Mouse (Mus musculus) liver, embryonic 13.5 days (tissue): Measurements from ENCODE around the gene AL732309.1. TPM values are rescaled to one million over a fixed set of nuclear protein-coding genes. Genes with fewer than 3 reads are reported as not detected.

ENCODE experiments used
- ATAC-seq: fragments of 200-750 bp; cut with Nextera tagmentation; 2 replicates; pipeline ENCODE4 v1.8.0; 2017; ENCODE audit warnings: low read depth, mild to moderate bottlenecking, moderate number of reproducible peaks, moderate library complexity
- DNase-seq: peaks from one replicate; pipeline ENCODE4 v3.0.0; 2022
- H3K27ac ChIP-seq: fragments of 300-500 bp; sonication (generic); 2 replicates; pipeline ENCODE4 v1.5.1; 2015; ENCODE audit warnings: moderate library complexity, mild to moderate bottlenecking, inconsistent platforms
- H3K27me3 ChIP-seq: fragments of 300-500 bp; sonication (generic); 2 replicates; pipeline ENCODE4 v1.6.1; 2015; ENCODE audit warnings: mild to moderate bottlenecking, inconsistent platforms
- H3K36me3 ChIP-seq: fragments of 300-500 bp; sonication (generic); 2 replicates; pipeline ENCODE4 v1.6.1; 2015; ENCODE audit warnings: mild to moderate bottlenecking, inconsistent platforms
- H3K4me1 ChIP-seq: fragments of 300-500 bp; sonication (generic); replicated peaks from 2 replicates; pipeline ENCODE4 v1.6.1; 2015; ENCODE audit warnings: inconsistent platforms
- H3K4me2 ChIP-seq: fragments of 300-500 bp; sonication (generic); 2 replicates; pipeline ENCODE4 v1.6.1; 2015; ENCODE audit warnings: inconsistent platforms, mild to moderate bottlenecking, moderate library complexity
- H3K4me3 ChIP-seq: fragments of 300-500 bp; sonication (generic); replicated peaks from 2 replicates; pipeline ENCODE4 v1.5.1; 2015; ENCODE audit warnings: mild to moderate bottlenecking, inconsistent platforms
- H3K9ac ChIP-seq: fragments of 300-500 bp; sonication (generic); 2 replicates; pipeline ENCODE4 v1.6.1; 2015; ENCODE audit warnings: mild to moderate bottlenecking, inconsistent platforms
- H3K9me3 ChIP-seq: fragments of 300-500 bp; sonication (generic); replicated peaks from 2 replicates; pipeline ENCODE4 v1.6.1; 2016; ENCODE audit warnings: inconsistent platforms
- WGBS: fragments of 180-500 bp; shearing (Covaris S2); methylation state at CpG from one replicate; pipeline ENCODE4 v1.1.7; 2015; ENCODE audit not compliant: insufficient replicate concordance; 5-methylcytosine and 5-hydroxymethylcytosine counted together
- polyA plus RNA-seq: library from polyadenylated mRNA; unstranded; fragments of >200 nt; fragmentation: Nextera tagmentation; extraction: Ambion mirVana; gene quantifications from 2 replicates; pipeline ENCODE4 v1.2.1, GENCODE M21; 2015

Gene AL732309.1
- polyA plus RNA-seq, 1 experiment from 2014 or later = 2.1 TPM

DNA sequence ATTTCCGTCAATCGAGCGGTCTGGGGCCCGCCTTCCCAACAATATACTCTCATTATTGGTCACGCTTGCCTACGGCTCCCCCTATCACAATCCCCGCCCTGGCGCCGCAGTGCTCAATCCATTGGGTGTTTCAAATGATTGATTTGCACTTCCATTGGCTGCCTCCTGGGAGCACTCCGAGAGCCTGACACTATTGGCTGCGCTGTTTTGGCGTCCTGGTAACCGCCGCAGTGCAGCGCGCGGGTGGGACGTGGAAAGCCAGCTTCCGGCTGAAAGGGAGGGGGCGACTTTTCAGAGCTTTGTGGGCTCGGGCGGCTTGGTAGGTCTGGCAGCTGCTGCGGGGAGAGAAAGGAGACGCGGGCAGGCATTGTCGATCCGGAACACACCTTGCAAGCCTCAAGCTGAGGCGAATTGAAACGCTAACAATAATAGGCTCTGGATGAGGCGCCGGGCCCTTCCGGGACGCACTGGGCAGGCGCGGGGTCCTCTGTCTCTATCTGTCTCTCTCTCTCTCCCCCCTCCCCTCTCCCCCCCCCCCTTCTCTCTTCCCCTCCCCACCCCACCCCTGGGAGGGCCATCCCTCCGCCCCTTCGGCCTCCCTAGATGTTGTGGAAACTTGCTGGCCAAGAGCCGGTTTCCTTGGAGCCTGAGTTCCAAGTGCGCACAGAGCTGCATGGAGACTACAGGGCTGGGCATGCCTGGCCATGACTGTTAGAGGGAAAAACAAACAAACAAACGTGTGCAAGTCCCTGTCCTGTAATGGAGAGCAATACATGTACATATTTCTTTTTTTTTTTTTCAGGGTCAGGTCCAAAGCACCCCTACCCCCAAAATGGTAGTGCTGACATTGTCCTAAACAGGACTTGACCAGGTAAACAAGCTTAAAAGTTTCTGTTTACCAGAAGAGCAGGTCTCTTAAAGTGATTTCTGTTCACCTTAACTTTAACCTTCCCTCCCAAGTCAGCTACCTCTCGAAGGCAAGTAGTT lies 21.6 kb downstream of the AL732309.1 start:
- Histone ChIP-seq H3K4me3 (peak overlapping the region; percentile 92), H3K27ac (peak overlapping the region; percentile 100), H3K36me3 (peaks cover 27% of the 10 kb centered on the region), H3K27me3 (no peaks in the 10 kb centered on the region), H3K4me2 (peak overlapping the region; percentile 72), H3K9ac (peak overlapping the region; percentile 86), H3K4me1 (peaks cover 47% of the 10 kb centered on the region), H3K9me3 (no peaks in the 10 kb centered on the region)
- ATAC-seq = peak; percentile 88
- DNase-seq = peak; percentile 99
- WGBS = 2% methylated on average over 40 of the region's 41 CpGs

DNA sequence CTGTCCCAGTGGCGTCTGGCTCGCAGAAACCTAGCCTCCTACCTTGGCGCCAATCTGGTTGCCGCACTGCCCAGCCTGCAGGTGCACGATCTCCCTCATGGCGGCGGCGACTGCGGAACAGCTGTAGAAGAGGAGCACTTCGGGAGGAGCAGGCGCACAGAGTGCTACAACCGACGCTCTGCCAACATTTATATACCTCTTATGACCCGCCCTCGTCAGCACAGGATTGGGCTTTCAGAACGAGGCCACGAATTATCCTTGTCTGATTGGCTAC lies 22.2 kb downstream of the AL732309.1 start, which contains the start of gene Tubb4b:
Gene Tubb4b (minus strand): TSS at position 211 of the 274 bp plus-strand sequence.
- no peak for ATAC-seq
- H3K4me2 ChIP-seq = peak within 1 kb of the TSS; percentile 95
- no peak for DNase-seq
- peak within 1 kb of the TSS; percentile 92 for H3K4me3 ChIP-seq
- H3K4me1 ChIP-seq = peaks cover 47% of the 10 kb centered on the region
- peak within 1 kb of the TSS; percentile 99 for H3K9ac ChIP-seq
- H3K9me3 ChIP-seq = no peaks in the 10 kb centered on the region
- WGBS = under 1% methylated on average over 17 of the region's 17 CpGs
- H3K27ac ChIP-seq = peak within 1 kb of the TSS; percentile 100
- peaks cover 27% of the 10 kb centered on the region for H3K36me3 ChIP-seq
- no peaks in the 10 kb centered on the region for H3K27me3 ChIP-seq

DNA sequence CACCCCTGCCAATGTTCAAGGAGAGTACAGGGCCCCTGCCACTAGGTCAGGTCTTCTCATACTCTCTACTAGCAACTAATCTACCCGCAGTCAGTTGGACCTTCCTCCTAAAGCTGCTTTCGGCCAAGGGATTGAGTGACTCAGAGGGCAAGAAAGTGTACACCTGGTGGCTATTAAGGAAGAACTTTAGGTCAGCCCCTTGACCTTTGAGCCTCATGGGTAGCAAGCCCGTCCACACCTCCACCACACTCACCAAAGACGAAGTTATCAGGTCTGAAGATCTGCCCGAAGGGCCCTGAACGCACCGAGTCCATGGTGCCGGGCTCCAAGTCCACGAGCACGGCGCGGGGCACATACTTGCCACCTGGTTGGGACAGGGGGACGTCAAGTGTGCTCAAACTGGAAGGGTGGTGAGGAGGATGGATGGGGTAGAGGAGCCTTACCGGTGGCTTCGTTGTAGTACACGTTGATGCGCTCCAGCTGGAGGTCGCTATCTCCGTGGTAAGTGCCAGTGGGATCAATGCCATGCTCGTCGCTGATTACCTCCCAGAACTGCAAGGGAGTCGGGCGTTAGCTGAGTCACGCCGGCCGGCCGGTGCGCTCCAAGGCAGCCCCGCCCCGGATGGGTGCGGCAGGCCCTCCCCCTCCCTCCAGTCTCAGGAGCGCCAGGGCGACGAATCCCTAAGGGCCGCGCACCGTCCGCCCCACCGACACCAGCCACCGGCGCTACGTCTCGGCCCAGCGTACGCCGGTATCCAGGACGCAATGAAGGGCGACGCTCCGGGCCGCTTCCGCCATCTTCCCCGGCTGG lies 22.8 kb downstream of the AL732309.1 start:
- H3K27ac ChIP-seq = peak overlapping the region; percentile 100
- peak; percentile 76 for ATAC-seq
- 1% methylated on average over 45 of the region's 53 CpGs for WGBS
- H3K36me3 ChIP-seq = peaks cover 27% of the 10 kb centered on the region
- H3K9ac ChIP-seq = peak overlapping the region; percentile 99
- peak; percentile 92 for DNase-seq
- H3K27me3 ChIP-seq = no peaks in the 10 kb centered on the region
- H3K4me2 ChIP-seq = peak overlapping the region; percentile 95
- H3K9me3 ChIP-seq = no peaks in the 10 kb centered on the region
- H3K4me3 ChIP-seq = peak overlapping the region; percentile 92
- H3K4me1 ChIP-seq = peaks cover 46% of the 10 kb centered on the region

DNA sequence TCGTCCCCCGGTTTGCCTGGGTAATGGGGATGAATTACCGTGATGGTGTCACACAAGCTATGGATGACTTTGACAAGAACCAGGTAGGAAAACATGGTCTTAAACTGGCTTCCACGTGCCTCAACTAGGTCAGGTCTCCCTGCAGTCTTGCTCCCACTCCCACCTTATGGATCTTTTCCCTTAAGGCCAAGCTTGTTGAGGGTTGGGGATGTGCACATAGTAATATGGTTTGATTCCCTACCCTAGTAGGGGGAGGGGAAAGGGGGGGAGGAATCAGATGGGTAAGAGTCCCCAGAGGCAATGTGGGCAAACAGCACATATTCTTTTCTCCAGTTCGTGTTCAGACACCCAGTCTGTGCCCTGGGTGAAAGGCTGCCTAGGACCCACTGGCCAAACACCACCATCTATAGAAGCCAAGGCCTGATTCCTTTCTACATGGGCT lies 25.3 kb downstream of the AL732309.1 start:
- Histone ChIP-seq H3K27me3 (no peaks in the 10 kb centered on the region), H3K4me2 (no peak overlapping the region), H3K36me3 (peaks cover 27% of the 10 kb centered on the region), H3K4me3 (peak overlapping the region; percentile 92; the same call in 1 of the 2 replicates), H3K9ac (no peak overlapping the region), H3K4me1 (peaks cover 30% of the 10 kb centered on the region), H3K27ac (peak overlapping the region; percentile 30; the same call in 1 of the 2 replicates), H3K9me3 (no peaks in the 10 kb centered on the region)
- no peak for DNase-seq
- 58% methylated on average over 5 of the region's 5 CpGs for WGBS
- no peak for ATAC-seq

DNA sequence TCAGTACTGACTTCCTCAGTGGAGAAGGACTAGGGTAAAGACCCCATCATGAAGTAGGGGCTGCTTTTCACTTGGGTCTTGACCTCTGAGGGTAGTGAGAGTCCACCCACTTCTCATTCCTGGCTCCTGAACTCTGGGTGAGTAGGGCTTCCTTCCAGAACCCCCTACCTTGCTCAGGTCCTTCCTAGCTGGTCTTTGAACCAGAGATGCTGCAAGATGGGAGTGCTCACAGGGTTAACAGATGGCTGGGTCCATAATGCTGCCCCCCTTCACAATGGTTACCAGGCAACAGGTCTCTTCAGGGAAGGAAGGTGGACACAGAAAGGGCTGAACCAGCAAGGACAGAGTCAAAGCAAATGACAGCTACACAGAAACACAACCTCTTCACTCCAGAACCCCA lies 28.2 kb downstream of the AL732309.1 start, which contains the start of gene Fam166a:
Gene Fam166a (plus strand): TSS at position 301 of the 400 bp plus-strand sequence.
- no peak for ATAC-seq

DNA sequence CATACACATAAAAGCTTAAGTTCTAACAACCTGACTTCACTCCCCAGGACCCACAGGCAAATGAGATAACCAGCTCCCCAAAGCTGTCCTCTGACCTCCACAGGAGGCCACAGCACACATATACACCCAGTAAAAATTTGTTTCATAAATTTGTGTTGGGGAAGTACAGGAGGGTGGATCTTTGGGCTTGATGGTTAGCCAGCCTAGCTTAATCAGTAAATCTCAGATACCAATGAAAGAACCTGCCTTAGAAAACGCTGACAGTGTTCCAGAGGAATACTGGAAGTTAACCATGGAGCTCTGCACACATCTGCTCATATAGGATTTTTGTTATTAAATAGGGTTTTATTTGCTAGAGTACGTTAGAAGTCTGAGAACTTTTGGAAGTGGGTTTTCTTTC lies 29.0 kb downstream of the AL732309.1 start:
- no peak overlapping the region for H3K27ac ChIP-seq
- DNase-seq = no peak

More for the DNA sequence above, 28.2 kb downstream of the AL732309.1 start, which contains the start of gene Fam166a:
- Histone ChIP-seq H3K27me3 (peaks cover 4% of the 10 kb centered on the region; the same call in 1 of the 2 replicates), H3K4me3 (no peak within 1 kb of the TSS), H3K9me3 (no peaks in the 10 kb centered on the region), H3K9ac (no peak within 1 kb of the TSS), H3K27ac (no peak within 1 kb of the TSS), H3K4me1 (peaks cover 21% of the 10 kb centered on the region), H3K4me2 (no peak within 1 kb of the TSS), H3K36me3 (peaks cover 22% of the 10 kb centered on the region)
- DNase-seq = no peak

DNA sequence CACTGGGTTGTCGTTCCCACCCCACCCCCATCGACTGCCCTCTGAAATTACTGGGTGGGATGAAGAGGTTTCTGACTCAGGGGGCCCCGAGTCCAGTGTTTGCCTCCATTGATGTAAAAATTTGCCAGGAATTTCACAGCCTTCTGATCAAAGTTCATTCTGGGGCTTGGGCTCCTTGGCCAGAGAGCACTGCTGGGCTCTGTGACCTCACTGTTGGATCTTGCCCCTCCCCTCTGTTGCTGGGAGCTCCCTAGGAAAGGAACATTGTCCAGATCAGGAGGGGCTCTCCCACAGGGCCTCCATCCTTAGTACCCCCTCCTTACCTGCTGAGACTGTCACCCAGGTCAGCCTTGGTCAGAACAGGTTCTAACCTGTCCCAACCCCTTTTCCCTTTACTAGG lies 32.2 kb downstream of the AL732309.1 start, which contains the start of gene Stpg3:
Gene Stpg3 (minus strand): TSS at position 194 of the 400 bp plus-strand sequence.
- ATAC-seq (no peak), DNase-seq (no peak)
- Histone ChIP-seq H3K27me3 (peaks cover 5% of the 10 kb centered on the region; the same call in 1 of the 2 replicates), H3K4me1 (peaks cover 23% of the 10 kb centered on the region), H3K27ac (no peak within 1 kb of the TSS), H3K4me3 (no peak within 1 kb of the TSS), H3K9ac (no peak within 1 kb of the TSS), H3K9me3 (no peaks in the 10 kb centered on the region), H3K4me2 (no peak within 1 kb of the TSS), H3K36me3 (peaks cover 5% of the 10 kb centered on the region; the same call in 1 of the 2 replicates)
- 63% methylated on average over 3 of the region's 3 CpGs for WGBS

More for the DNA sequence above, 29.0 kb downstream of the AL732309.1 start:
- Histone ChIP-seq H3K4me3 (no peak overlapping the region), H3K27me3 (peaks cover 5% of the 10 kb centered on the region; the same call in 1 of the 2 replicates), H3K9me3 (no peaks in the 10 kb centered on the region), H3K9ac (no peak overlapping the region), H3K36me3 (peaks cover 14% of the 10 kb centered on the region), H3K4me2 (no peak overlapping the region), H3K4me1 (peaks cover 14% of the 10 kb centered on the region)
- no peak for ATAC-seq
- WGBS = 51% methylated on average over 2 of the region's 2 CpGs

DNA sequence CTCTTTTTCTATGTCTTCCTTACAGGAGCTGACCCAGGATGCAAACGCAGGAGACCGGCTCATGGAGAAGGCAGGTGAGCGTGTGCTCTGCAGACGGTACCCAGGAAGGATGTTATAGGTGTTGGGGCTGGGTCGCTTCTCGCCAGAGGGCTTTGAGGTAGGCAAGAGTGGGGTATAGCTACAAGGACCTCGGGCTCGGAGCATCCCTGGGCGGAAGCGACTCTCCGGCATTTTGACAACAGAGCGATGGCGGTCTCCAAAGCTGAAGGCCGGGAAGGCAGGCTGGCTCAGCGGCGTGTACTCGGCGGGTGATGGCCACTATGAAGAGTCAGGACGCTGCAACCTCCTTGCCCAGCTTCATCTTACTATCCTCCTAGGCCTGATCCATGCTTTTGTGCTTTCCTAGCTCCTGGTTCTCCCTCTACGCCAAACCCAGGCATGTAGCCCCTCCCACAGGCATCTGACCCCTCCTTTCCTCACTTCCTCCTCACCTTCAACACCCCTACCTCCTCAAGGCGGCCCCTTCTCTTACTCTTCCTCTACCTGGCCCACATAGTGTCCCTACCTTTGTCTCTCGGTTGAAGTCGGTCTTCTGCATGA lies 33.3 kb downstream of the AL732309.1 start:
- Histone ChIP-seq H3K9me3 (no peaks in the 10 kb centered on the region), H3K27me3 (peaks cover 5% of the 10 kb centered on the region; the same call in 1 of the 2 replicates), H3K27ac (no peak overlapping the region), H3K9ac (no peak overlapping the region), H3K36me3 (peaks cover 10% of the 10 kb centered on the region; the same call in 1 of the 2 replicates), H3K4me2 (no peak overlapping the region), H3K4me1 (peaks cover 30% of the 10 kb centered on the region), H3K4me3 (no peak overlapping the region)
- ATAC-seq (no peak), DNase-seq (no peak)
- WGBS = 66% methylated on average over 23 of the region's 23 CpGs

DNA sequence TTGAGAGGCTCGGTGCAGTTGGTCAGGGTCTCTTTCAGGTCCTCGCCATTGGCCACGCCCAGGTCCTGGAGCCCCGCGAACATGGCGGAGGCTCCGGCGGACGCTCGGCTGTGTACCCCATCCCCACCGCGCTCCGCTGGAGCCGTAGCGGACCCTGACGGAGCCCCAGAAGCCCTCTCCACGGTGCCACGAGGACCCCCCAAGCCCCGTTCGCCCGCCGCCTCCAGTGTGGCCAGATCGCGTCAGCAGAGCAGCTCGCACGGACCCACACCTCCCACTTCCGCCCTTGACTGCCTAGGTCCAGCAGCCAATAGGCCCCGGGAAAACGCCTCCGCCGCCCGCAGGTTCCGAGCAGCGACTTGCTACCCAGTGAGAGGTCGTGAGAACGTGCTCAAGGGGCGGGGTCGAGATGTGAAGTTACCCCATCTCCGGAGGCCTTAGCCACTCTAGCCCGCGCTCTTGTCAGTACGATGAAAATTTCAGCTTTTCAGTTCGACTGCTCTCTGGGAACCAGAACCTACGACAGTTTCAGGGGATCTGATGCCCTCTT lies 35.5 kb downstream of the AL732309.1 start, which contains the start of gene Nelfb:
Gene Nelfb (minus strand): TSS at position 369 of the 550 bp plus-strand sequence.
- peak; percentile 93 for ATAC-seq
- Histone ChIP-seq H3K27me3 (peaks cover 5% of the 10 kb centered on the region; the same call in 1 of the 2 replicates), H3K4me2 (peak within 1 kb of the TSS; percentile 79), H3K9ac (peak within 1 kb of the TSS; percentile 86), H3K36me3 (peaks cover 30% of the 10 kb centered on the region), H3K9me3 (no peaks in the 10 kb centered on the region), H3K27ac (peak within 1 kb of the TSS; percentile 80), H3K4me1 (peaks cover 33% of the 10 kb centered on the region), H3K4me3 (peak within 1 kb of the TSS; percentile 72)
- WGBS = under 1% methylated on average over 44 of the region's 44 CpGs
- peak; percentile 87 for DNase-seq

DNA sequence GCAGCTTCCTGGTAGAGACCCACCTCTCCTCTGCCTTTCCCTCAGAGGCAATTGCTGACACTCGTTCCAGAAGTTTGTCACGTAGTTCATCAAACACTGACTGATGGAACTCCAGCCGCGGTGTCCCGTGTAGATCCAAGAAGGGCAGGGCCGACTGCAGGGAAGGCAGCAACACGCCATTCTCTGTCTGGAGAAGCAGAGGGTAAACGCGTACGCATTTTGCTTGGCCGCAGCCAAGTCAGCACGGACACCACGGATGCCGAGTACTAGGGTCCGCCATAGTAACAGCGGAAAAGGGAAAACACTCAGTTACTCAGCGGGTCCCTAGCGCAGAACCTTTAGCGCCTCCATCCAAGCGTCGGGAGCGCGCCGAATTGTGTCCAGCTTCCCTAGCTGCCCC lies 36.0 kb downstream of the AL732309.1 start:
- ATAC-seq = peak; percentile 1
- Histone ChIP-seq H3K4me1 (peaks cover 33% of the 10 kb centered on the region), H3K4me3 (peak overlapping the region; percentile 72), H3K27me3 (peaks cover 5% of the 10 kb centered on the region; the same call in 1 of the 2 replicates), H3K27ac (peak overlapping the region; percentile 80), H3K36me3 (peaks cover 35% of the 10 kb centered on the region), H3K4me2 (peak overlapping the region; percentile 79), H3K9me3 (no peaks in the 10 kb centered on the region), H3K9ac (peak overlapping the region; percentile 86)
- no peak for DNase-seq
- under 1% methylated on average over 24 of the region's 24 CpGs for WGBS
